Mouse (Mus musculus) ES-E14 (cell line): ENCODE measurements at regions not wholly inside any gene's neighbourhood (a gene's known extent, or its start where the extent isn't known, plus 50 kb on each side); places are given as distances from the start of the nearest gene placed in this dataset.

ENCODE experiments used
- HCFC1 ChIP-seq: IDR thresholded peaks from 2 replicates; pipeline ENCODE4 v1.6.1; 2012; ENCODE audit warnings: low read length, inconsistent platforms, borderline replicate concordance; ENCODE audit not compliant: insufficient read depth
- MAFK ChIP-seq: IDR thresholded peaks from 2 replicates; pipeline ENCODE4 v1.6.1; 2014; ENCODE audit warnings: mild to moderate bottlenecking, low read depth, low read length, inconsistent platforms; ENCODE audit not compliant: insufficient read depth
- ZC3H11A ChIP-seq: IDR thresholded peaks from 2 replicates; pipeline ENCODE4 v1.6.1; 2012; ENCODE audit warnings: low read depth, mild to moderate bottlenecking, inconsistent platforms, low read length, borderline replicate concordance
- ZNF384 ChIP-seq: IDR thresholded peaks from 2 replicates; pipeline ENCODE4 v1.6.1; 2012; ENCODE audit warnings: low read depth, low read length, inconsistent platforms

DNA sequence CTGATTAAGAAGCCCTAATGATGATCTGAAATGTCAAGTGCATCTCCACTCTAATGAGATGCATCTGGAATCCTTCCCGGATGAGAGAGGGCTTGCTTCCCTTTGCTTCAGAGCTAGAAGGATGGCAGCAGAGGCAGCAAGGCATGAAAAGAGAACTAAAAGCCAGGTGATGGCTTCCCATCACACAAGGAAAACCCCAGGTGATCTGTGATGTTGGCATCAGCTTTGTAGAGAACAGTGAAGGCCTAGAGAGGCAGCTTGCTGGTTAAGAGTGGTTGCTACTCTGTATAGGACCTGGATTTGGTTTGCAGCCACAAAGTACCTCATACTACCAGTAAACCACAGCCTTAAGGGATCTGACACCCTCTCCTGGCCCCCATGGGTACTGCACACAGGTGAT lies 395.8 kb downstream of the Prdm2 start:
- TF ChIP-seq MAFK = no peak
- TF ChIP-seq ZNF384 = no peak
- no peak for TF ChIP-seq HCFC1
- TF ChIP-seq ZC3H11A = 0 out of 2 replicates have a peak, but pooled peaks have one; percentile 8
